39 mouse cellular contexts compared by ENCODE assay signal in the genomic region with DNA sequence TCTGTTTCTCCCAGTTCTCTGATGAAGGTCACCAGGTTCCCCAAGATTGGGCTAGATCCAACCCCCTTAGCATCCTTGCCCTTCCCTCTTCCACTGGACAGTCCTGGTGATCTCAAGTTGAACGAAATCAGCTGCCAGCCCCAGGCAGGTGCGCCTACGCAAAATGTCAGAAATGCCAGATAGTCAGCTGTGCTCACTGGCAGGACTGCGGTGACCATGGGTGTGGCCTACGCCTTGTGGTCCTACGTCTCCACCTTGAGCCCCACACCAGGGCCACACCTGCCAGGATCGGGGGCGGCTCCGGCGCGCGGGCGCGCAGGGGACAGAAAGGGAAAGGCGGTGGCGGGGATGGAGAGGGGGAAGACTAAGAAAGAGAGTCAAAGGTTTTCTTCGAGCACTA. TPM values are rescaled to one million over a fixed set of nuclear protein-coding genes. Genes with fewer than 3 reads are reported as not detected.
"Had no signal": no experiment of that assay in that cellular context is flagged by ENCODE, and none has a peak within 500 bp of the region (broad histone marks: within the 10 kb centered on the region; RNA-seq: fewer than 3 reads in every experiment).

No protein-coding gene starts in this region.

- H3K4me3 ChIP-seq: heart, adult 2 months; heart, embryonic 12.5 days; hindbrain, embryonic 10.5 days; hindbrain, embryonic 12.5 days; intestine, embryonic 15.5 days; layer of hippocampus, adult 2 months; left cerebral cortex, adult 2 months; limb, embryonic 13.5 days; limb, embryonic 15.5 days; liver, embryonic 12.5 days had no signal

- H3K27ac ChIP-seq: heart, adult 2 months; hindbrain, embryonic 10.5 days; hindbrain, embryonic 12.5 days; hindbrain, embryonic 14.5 days; intestine, embryonic 15.5 days; layer of hippocampus, adult 2 months; left cerebral cortex, adult 2 months; limb, embryonic 13.5 days; limb, embryonic 15.5 days; liver, embryonic 12.5 days; liver, embryonic 14.5 days had no signal

- H3K27me3 ChIP-seq: heart, embryonic 12.5 days; hindbrain, embryonic 12.5 days; intestine, embryonic 15.5 days; limb, embryonic 13.5 days; limb, embryonic 15.5 days had no signal

- DNase-seq: gastrocnemius, postnatal 14 days; gastrocnemius, postnatal 36 days; heart, adult 2 months; heart, postnatal 10 days; heart, postnatal 4 days; kidney, adult 18-20 months; kidney, adult 8-10 months; kidney, postnatal 10 days; kidney, postnatal 25 days; kidney, postnatal 4 days; left cerebral cortex, postnatal 4 days had no signal

- H3K4me1 ChIP-seq: heart, embryonic 12.5 days; hindbrain, embryonic 10.5 days; hindbrain, embryonic 12.5 days; intestine, embryonic 15.5 days; limb, embryonic 13.5 days; limb, embryonic 15.5 days; liver, embryonic 12.5 days had no signal

RNA-seq across cellular contexts. Expression of a gene that starts 2.7 kb away (rescaled TPM):
- total RNA-seq: gastrocnemius, adult 18-20 months; gastrocnemius, adult 8-10 months; gastrocnemius, postnatal 14 days; gastrocnemius, postnatal 36 days; heart, adult 2 months; heart, postnatal 10 days; heart, postnatal 25 days; heart, postnatal 4 days; layer of hippocampus, postnatal 10 days; layer of hippocampus, postnatal 25 days; left cerebral cortex, adult 2 months; left cerebral cortex, postnatal 10 days; left cerebral cortex, postnatal 25 days; liver, adult 2 months had no signal
- polyA plus RNA-seq: heart, adult 2 months; heart, embryonic 12.5 days; heart, embryonic 14.5 days; heart, embryonic 16.5 days; hindbrain, embryonic 10.5 days; hindbrain, embryonic 14.5 days; hindbrain, embryonic 16.5 days; inflammation-experienced regulatory T-cells, adult 6 months; intestine, postnatal 0 days; kidney, embryonic 14.5 days; kidney, embryonic 16.5 days; limb, embryonic 11.5 days; limb, embryonic 13.5 days; limb, embryonic 15.5 days; liver, embryonic 12.5 days had no signal

RNA-seq across cellular contexts. Expression of a gene that starts 14.6 kb away (rescaled TPM):
- total RNA-seq: gastrocnemius, adult 18-20 months; gastrocnemius, adult 8-10 months; gastrocnemius, postnatal 14 days; gastrocnemius, postnatal 36 days; granulocyte monocyte progenitor cell, adult 5-6 weeks; heart, adult 2 months; heart, postnatal 10 days; heart, postnatal 25 days; heart, postnatal 4 days; liver, adult 2 months had no signal
- polyA plus RNA-seq: heart, embryonic 12.5 days; heart, embryonic 14.5 days; heart, embryonic 16.5 days; inflammation-experienced regulatory T-cells, adult 6 months; kidney, embryonic 14.5 days; limb, embryonic 11.5 days; limb, embryonic 13.5 days; liver, adult 2 months had no signal
